Mouse (Mus musculus): ENCODE measurements around the gene Rbl2. TPM values are rescaled to one million over a fixed set of nuclear protein-coding genes. Genes with fewer than 3 reads are reported as not detected.
A peak's percentile ranks its signal among the peaks of the same experiment; 100 is the strongest.

Gene Rbl2
- 10 to 100 TPM; 29.5 to 35.9 TPM for total RNA-seq (2021)
- long read RNA-seq, experiment 1, partial matches to known transcripts, result 2 of 5 reads
- long read RNA-seq, experiment 1, other reads (novel, unspliced or antisense), result 3 of 5 reads
- long read RNA-seq, experiment 2, full-length matches to known transcripts, result 21 of 25 reads
- long read RNA-seq, experiment 2, partial matches to known transcripts, result 2 of 25 reads
- long read RNA-seq, experiment 2, other reads (novel, unspliced or antisense), result 2 of 25 reads

DNA sequence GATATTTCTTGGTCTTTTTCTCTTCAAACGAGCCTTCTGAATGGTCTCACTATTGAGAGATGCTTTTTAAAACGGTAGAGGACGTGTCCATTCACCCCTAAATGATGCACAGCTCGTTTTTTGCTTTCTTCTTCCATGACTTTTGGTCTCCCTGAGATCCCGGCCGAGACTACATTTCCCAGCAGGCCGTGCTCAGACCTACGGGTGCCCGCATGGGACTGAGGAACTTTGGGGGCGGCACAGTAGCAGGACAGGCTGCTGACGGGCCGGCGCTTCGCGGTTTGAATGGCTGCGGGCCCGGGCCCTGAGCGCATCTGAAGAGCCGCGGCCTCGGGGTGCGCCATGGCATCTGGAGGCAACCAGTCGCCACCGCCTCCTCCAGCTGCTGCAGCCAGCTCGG lies at the start of gene Rbl2:
Gene Rbl2 (plus strand): TSS at position 224 of the 400 bp plus-strand sequence.
- DNase-seq, result peak; percentile 97

- no peak for DNase-seq
These were observed 35.4 kb upstream of the Rbl2 start for GRCm38 (mm10) chr8:91034417-91034816.

- DNase-seq, result no peak
These were observed 33.0 kb upstream of the Rbl2 start for GRCm38 (mm10) chr8:91036905-91037304.

DNA sequence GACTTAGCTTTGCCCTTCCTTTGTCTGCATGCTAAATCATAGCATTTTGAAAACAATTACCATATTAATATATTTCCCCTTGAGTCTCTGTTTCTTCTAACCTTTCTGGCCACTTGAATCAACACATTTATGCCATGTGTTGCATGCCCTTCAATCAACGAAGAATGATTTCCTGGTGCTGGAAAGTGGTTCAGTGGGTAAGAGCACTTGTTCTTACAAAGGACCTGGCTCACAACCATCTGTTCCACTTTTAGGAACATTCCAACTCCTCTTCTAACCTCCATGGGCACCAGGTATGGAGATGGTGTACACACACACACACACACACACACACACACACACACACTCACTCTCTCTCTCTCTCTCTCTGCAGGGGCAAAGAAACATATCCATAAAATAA lies 31.2 kb upstream of the Rbl2 start:
- no peak for DNase-seq

GRCm38 (mm10) chr8:91046370-91046769 lies 23.5 kb upstream of the Rbl2 start:
- no peak for DNase-seq

- peak; percentile 89 for DNase-seq
These were observed 18.8 kb upstream of the Rbl2 start for GRCm38 (mm10) chr8:91051037-91051436.

DNA sequence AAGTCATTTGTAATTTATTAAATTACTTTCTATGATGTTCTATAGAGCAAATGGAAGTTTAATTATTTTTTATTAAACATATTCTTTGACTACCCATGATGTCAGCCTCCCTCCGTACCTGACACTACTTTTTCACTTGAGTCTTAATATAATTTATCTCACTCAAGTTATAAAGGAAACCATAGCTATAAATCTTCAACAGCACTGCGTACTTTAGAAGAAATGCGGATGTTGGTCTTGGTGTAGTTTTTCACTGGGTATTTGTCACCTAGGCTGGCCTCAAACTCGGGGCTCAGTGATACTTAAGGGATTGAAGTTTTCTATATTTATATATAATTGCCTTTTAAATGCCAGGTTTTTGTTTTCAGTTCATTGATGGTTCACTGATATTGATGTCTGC lies 15.4 kb upstream of the Rbl2 start:
- DNase-seq, result no peak

DNA sequence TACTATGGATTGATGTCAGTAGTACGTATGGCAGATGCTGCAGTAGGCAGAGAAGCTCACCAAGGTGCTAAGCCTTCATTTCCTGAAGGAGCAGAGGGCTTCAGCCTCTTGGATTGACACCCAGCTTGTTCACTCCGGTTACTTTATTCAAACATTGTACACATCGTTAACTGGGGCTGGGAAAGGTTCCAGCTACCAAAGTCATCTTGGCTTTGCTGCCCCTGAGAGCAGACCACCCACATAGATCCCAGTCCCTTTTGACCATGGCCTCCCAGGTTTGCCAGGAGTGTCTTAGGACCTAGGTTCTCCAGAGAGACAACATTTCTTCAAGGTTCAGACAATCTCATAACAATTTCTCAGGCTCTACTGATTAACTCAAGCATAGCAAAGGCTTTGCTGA lies 13.0 kb upstream of the Rbl2 start:
- no peak for DNase-seq

DNA sequence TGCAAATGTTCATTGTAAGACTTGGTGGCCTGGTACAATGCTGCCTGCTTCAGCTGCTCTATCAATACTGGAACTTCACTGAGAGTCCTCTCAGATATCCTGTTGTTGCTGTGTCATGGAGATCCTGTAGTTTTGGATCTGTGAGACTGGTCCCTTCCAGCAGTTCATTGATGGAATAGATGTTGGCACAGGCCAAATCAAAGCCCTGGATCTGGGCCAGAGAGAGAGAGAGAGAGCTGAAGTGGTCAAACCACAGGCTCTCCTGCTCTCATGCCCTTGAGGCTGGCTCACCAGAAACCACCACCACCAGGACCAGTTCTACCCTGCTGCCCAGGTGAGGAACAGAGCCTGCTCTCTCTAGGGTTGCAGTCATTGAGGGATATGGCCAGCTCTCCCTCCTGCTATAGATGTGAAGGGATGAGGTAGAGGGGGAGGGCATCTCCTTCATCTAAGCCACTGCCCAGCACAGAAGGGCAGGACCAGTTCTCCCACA lies 10.7 kb upstream of the Rbl2 start:
- peak; percentile 35 for DNase-seq

DNA sequence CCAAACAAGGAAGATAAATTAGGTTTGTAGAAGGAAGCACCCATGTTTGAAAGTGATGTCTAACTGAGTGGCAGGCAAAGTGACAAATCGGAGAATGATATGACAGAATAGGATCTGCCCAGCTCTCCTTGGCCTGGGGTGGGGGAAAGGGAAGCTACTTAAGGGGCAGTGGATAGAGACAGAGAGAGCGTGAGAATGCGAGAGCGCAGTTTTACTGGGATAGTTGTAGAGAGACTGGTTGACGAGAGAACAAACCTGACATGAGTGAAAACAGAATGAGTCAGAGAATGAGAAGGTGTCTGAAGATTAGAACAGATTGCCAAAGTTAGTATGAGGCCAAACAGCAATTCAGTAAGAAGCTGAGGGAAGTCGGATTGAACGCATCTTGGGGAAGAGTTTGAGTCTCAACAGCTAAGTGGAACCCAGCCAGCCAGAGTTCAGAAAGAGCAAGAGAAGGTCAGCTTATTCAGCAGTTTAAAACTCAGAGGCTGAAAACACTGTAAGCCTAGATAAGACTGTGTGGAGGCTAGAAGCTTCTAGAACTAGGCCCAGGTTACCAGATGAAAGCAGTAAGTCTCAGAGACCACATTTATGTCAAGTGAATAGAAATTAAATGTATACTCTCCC lies 9.9 kb upstream of the Rbl2 start:
- peak; percentile 25 for DNase-seq

GRCm38 (mm10) chr8:91060555-91061471 lies 9.0 kb upstream of the Rbl2 start:
- peak; percentile 29 for DNase-seq

DNA sequence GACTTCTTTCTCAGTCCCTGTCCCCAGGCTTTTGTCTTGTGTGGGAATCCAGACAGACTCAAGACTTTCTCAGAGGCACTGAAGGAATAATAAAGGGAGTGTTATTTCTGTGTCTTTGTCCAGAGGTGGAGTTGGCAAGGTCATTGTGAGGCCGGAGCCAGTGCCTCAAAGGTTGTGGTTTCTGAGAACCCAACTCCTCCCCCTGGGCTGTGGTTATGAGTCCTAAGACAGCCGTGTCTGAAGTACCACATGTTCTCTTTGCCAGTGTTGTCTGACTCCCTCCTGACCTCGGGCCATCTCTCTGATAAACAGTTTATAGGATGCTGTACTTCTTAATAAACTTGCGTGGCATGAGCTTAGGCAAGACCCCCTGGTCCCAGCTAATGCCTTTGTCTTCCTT lies 4.7 kb upstream of the Rbl2 start:
- no peak for DNase-seq

DNA sequence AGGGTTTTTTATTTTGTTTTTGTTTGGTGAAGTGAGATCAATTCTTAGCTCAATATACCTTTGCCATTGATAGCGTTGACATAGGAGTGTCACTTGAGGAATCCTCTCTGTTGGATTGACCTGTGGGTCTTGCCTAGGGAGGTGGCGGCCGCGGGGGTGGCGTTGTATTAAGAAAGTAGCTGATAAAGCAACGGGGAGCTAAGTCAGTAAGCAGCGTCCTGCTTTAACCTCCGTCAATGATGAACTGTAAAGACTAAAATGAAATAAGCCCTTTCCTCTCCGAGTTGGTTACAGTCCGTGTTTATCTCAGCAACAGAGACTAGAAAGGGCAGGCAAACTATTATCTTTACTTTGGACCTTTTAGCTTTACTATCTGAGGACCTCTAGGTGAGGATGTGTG lies 450 bp upstream of the Rbl2 start:
- peak; percentile 35 for DNase-seq

- DNase-seq, result peak; percentile 85
These were observed 510 bp downstream of the Rbl2 start for GRCm38 (mm10) chr8:91070275-91070859.

DNA sequence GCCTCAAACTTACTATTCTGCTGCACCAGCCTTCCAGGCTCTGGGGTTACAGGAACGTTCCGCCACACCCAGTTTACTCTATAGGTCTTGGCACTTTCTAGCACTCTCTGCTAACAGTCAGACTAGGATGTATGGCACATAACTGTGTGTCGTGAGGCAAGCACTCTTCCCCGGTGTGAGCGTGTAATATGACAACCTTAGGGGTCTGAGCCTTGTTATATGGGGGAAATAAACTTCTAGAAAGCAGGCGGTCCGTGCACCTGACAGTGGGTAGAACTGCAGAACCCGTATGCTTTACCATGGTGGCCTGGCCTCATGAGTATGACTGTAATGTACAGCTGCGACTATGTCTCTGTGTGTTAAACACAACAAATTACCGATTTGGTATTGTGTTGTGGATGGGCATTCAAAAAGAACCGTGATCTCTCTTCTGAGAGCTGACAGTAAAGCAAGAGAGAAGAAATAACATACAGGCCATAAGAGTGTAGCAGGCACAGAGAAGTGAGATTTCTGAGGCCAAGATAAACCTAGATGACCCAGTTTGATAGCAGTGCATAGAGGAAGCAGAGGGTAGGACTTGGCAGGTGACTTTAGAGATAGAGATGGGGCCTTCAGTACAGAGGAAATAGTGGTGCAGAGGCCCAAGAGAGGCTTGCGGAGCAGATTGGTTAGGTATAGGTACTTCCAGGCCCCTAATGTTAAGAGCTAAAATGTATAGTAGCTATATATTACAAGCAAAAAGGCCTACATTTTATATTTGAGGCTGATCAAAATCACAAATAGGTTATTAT lies 7.4 kb downstream of the Rbl2 start:
- DNase-seq, result no peak

- DNase-seq, result no peak
These were observed 9.8 kb downstream of the Rbl2 start for GRCm38 (mm10) chr8:91079678-91080077.

GRCm38 (mm10) chr8:91081911-91082310 lies 12.1 kb downstream of the Rbl2 start:
- no peak for DNase-seq

- DNase-seq, result no peak
These were observed 12.6 kb downstream of the Rbl2 start for GRCm38 (mm10) chr8:91082428-91082827.

- no peak for DNase-seq
These were observed 18.6 kb downstream of the Rbl2 start for GRCm38 (mm10) chr8:91088452-91088851.

GRCm38 (mm10) chr8:91089601-91090000 lies 19.7 kb downstream of the Rbl2 start:
- DNase-seq, result no peak

DNA sequence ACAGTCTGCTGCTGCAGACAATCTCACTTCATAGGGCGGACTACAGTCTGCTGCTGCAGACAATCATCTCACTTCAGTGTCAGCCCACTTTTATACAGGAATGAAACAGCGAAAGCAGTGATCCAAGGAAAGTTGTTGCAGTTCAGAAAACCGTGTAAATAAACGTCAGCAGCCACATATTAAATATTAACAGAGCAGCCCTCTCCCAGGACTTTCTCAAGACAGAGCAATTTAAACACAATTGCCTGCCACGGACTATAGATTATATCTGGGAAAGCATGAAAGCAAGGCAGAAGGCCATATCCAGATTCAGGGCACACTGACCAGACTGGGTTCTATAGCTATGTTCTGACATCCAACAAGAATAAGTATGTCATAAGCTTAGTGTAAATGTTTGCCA lies 24.3 kb downstream of the Rbl2 start:
- DNase-seq, result no peak

DNA sequence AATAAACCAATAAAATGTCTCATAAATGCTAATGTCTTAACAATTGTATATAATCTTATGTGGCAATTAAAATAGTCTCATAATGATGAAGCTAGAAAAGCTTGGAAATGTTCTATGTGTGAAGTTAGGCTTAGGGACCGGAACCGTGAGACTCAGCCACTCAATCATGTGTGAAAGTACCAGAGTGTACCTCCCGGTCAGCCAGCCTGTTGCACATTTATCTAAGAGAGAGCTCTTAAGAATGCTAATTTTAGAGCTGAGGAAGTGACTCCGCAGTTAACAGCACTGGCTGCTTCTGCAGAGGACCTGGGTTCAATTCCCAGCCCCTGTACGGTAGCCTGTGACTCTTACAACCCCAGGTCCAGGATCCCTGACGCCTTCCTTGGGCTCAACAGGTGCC lies 28.2 kb downstream of the Rbl2 start:
- DNase-seq, result no peak
